Mouse (Mus musculus): ENCODE results near the gene Rpap1. TPM values are rescaled to one million over a fixed set of nuclear protein-coding genes. Genes with fewer than 3 reads are reported as not detected.

The Rpap1 gene
- 10 to 100 TPM; 14.6 to 14.9 TPM for total RNA-seq (2021)
- long read RNA-seq, experiment 1, partial matches to known transcripts = 5 of 9 reads
- long read RNA-seq, experiment 1, other reads (novel, unspliced or antisense) = 4 of 9 reads
- long read RNA-seq, experiment 2, full-length matches to known transcripts = 1 of 6 reads
- long read RNA-seq, experiment 2, partial matches to known transcripts = 5 of 6 reads
- long read RNA-seq, experiment 2, other reads (novel, unspliced or antisense) = 0 of 6 reads

DNA sequence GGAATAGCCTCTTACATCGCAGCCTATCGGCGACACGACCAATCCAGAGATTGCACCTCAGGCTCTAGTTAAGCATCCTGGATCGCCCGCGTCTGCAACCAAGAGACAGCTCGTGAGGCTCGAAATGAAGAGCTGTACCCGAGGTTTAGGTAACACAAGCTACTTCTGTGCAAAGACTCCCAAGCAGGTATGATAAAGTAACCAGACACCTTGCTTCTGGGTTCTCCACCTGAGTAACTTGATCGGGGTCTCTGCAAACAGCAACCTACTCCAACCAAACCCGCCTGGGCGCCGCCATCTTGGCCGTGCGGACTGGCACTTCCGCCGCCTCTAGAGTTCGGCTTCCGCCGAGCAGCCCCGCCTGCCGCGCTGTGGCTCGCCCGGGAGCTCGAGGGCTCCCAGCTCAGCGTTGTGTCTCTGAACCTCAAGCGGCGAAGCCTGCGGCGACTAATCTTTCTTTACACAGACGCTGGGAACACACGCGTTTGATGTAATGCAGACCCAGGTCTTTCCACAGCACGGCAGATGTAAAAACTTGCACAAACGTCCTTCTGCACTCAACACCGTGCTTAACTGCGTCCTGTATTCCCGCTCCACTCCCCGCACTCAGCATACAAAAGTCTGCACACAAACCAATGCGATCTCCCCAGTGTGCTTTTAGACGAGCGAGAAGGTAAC is at the start of gene Rpap1:
TSS of gene Rpap1 (minus strand) at position 332 of the 678 bp plus-strand sequence.
- peak; percentile 83 to 88 for DNase-seq

DNA sequence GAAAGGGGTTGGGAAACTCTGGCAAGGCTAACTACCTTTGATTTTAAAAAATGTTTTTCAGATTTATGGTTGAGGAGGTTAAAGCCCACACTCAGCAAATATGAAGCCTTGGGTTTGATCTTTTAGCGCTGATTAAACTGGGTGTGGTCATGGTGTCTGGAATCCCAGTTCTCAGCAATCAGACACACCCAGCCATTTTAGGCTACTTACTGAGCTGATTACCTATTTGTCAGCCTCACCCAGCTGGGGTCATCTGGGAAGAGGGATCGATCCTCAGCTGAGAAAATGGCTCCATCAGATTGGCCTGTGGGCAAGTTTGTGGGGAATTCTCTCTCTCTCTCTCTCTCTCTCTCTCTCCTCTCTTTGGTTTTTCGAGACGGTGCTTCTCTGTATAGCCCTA is 46.9 kb upstream of the Rpap1 start:
- no peak for DNase-seq

DNA sequence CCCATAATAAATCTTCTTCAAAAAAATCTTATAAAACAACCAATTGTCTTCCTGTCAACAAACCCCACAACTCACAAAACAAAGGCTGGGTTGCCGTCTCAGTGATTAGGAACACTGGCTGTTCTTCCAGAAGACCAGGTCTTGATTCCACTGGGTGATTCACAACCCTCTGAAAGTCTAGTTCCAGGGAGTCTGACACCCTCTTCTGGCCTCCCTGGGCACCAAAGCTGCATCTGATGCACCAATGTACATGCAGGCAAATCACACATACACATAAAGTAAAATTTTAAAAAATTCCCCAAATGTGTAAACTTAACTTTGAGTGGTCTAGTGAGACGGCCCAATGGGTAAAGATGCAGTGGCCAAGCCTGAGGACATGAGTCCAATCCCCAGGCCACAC is 43.2 kb upstream of the Rpap1 start:
- DNase-seq = no peak

DNA sequence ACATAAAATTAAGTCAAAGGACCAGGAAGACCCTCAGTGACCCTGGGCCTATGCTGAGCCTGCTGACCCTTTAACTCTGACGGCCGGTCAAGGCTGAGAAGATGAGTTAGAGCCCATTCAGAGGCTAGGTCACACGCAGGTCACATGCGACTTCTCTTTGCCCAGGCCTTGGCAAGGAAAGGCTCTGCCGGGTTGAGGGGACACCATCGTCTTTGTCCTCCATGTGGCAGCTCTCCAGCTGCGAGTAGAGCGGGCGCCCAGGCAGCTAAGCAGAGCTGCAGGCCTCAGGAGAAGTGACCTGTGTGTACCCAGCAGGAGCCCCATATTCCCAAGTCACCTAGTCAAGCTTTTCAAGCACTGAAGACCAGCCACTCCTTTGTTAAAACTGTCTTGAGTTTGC is 33.8 kb upstream of the Rpap1 start:
- peak in 1 of 2 experiments; percentile 20 for DNase-seq

DNA sequence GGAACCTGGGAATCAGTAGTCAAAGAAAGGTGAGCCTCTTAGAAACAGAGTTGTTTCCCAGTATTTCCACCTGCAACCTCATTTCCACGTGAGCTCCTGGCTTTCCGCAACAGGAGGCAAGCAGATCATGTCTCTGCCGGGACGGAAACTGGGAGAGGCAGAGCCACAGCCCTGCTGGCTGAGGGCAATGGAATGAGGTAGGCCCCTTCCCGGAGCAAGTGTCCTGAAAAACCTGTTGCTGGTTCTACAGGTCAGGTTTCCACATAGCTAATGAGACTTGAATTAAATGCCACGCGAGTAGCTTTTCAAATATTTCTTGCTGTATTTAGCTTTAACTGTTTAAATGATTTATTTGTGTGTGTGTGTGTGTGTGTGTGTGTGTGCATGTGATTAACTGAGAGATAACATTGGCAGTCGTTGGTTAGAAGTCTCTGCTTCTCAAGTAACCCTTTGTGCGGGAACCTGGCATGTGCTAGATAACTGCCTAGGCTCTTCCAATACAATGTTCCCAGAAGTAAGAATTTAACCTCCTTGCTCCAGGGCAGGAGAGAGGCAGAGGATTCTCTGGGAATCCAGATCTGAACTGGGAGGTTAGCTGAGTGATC is 31.4 kb upstream of the Rpap1 start:
- no peak for DNase-seq

DNA sequence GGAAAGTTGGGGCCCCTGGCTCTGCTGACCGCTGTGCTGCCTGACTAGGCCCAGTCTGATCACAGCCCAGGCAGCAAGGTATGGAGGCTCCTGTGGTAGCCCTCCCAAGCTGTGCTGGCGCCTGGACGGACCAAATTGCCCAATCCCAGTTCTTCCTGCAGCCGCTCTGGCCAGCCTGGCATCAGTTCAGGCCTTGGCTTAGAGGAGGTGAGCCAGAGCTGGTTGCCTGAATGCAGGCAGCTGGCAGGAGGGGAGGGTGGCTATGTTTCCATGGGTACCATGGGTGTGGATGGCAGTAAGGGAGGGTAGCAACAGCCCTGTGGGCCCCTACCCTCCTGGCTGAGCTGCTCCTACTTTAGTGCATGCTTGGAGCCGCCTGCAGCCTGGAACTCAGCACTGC is 29.7 kb upstream of the Rpap1 start:
- DNase-seq = no peak

DNA sequence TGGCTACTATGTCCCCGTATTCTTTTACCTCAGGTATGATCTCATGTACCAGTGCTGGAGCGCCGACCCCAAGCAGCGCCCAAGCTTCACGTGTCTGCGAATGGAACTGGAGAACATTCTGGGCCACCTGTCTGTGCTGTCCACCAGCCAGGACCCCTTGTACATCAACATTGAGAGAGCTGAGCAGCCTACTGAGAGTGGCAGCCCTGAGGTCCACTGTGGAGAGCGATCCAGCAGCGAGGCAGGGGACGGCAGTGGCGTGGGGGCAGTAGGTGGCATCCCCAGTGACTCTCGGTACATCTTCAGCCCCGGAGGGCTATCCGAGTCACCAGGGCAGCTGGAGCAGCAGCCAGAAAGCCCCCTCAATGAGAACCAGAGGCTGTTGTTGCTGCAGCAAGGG is 29.3 kb upstream of the Rpap1 start:
- DNase-seq = no peak

DNA sequence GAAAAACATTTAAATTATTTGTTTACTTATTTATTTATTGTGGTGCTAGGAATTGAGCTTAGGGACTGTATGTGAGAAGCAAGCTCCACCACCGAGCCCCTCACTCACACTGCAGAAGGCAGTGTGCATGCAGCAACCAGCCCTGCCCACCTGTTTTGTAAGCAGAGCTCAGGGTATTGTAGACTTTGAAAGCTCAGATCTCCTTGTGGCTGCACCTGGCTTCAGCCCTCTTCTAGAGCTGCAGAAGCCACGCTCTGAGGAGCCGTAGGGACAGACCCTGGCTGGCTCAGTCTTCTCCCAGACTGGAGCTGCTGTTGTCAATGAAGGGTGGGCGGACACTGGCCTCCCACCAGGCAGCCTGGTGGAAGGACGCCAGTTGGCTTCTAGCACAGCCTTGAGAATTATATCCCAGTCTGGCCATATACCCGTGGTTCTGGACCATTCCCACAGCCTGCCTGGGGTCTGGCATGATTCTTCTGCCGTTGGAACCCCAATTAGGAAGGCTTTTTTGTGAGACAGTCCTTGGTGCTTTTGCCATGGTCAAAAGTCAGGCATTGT is 27.1 kb upstream of the Rpap1 start:
- DNase-seq = peak in 1 of 2 experiments; percentile 23

DNA sequence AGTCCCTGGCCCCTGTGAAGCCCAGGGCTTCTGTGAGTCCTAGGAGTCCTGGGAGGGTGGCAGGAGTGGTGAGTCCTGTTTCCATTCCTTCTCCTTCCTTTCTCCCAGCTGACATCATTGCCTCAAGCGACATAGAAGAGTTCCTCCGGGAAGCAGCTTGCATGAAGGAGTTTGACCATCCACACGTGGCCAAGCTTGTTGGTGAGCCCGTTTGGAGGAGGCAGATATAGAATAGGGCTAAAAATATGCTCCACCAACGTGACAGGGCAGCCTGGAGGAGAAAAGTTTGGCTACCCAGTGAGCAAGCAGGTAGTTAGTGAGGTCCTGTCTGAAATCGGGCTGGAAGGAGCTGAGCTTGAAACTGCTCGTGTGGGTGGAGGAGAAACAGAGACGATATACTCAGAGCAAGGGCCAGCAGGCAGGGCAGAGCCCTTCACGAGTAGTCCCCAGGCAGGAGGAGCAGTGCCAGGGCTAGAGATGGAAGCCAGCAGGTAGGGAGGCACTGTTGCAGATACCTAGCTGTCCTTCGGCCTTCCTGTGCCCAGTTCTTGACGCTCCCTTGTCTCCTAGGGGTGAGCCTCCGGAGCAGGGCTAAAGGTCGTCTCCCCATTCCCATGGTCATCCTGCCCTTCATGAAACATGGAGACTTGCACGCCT is 24.3 kb upstream of the Rpap1 start:
- peak; percentile 18 to 20 for DNase-seq

DNA sequence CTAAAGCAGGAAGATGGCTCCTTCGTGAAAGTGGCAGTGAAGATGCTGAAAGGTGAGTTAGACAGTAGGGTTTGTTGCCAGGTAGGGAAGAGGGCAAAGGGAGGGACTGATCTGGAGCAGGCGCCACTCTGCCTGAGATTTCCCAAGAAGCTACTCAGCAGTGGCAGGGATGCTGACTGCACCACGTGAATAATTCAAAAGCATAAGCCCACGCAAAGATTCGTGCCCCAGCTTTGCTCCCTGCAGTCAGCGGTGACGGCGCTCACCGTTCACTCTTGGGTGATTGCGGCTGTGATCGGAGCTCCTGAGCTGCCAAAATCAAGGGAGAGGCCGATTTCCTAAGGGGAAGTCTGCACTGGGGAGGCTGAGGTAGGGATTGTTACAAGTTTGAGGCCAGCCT is 23.6 kb upstream of the Rpap1 start:
- DNase-seq = no peak

DNA sequence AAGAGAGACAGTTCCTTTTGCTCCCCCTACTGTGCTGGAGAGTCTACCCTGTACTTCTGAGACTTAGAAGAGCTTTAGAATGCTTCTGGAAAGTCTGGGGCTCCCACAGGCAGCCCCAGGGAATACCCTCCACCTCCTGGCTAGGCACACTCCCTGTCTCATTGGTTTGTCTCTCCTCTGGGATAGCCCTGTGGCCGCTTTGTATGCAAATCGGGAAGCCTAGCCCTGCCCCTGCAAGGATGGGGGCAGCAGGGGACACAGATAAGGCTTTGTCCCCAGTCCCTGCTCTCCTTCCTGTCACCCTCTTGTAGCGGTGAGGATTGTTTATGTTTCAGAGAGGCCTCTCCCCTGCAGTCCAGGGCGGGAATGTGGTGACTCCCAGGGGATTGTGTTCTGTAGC is 21.5 kb upstream of the Rpap1 start:
- DNase-seq = no peak

DNA sequence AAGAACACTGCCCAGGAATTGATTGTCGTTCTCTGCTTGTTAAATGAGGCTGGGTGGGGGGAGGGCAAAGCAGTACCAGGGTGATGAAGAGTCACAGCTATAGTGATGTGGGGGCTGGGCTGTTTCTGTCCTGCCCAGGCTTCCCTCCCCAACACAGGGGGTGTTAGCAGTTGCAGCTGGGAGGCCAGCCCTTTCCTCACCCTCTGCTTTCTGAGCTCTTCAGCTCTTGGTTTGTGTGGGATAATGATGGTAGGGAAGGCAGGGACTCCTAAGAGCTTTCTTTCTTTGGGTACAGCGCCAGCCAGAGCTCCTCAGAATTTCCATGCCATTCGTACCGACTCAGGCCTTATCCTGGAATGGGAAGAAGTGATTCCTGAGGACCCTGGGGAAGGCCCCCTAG is 21.1 kb upstream of the Rpap1 start:
- no peak for DNase-seq

DNA sequence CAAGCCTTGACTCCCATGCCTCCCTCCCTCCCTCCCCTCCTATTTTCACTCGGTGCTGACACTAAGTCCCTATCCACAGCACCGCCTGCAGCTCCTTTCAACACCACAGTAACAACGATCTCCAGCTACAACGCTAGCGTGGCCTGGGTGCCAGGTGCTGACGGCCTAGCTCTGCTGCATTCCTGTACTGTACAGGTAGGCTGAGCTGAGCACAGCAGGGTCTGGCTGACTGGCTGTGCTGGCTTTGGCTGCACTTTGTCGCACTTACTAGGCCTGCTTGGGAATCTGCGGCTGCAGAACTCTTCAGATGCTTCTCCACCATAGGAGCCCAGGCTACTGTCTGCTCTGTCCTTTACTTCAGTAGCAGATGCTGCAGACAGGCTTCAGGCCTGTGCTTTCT is 18.2 kb upstream of the Rpap1 start:
- DNase-seq = no peak

DNA sequence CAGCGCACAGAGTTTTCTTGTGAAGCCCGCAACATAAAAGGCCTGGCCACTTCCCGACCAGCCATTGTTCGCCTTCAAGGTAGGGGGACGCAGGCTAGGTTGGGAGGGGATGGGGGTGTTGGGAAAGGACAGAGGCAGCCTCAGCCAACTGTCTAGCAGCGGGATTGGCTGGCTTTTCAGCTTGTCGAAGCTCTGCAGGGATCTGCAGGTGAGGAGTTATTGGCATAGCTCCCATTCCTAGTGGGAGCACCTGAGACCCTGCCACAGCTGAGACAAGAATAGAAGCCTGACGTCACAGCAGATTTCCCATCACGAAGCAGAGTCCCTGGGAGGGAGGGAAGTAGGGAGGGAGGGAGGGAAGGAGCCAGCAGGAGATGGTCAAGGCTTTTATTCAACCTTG is 17.4 kb upstream of the Rpap1 start:
- no peak for DNase-seq

DNA sequence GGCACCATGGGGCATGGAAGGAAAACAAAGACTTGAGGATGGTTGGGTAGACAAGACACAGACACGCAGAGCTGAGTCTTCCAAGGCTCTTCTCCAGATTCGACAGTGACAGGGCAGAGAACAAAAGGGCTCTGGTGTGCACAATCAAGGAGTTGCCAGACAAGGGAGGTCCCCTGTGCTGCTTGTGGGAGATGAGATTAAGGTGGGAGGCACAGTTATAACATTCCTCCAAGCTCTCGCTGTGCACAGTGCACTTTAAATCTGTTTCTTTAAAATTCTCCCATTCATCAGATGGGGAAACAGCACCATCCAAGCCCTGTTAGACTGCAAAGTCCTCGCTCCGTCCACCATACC is 16.9 kb upstream of the Rpap1 start:
- no peak for DNase-seq

DNA sequence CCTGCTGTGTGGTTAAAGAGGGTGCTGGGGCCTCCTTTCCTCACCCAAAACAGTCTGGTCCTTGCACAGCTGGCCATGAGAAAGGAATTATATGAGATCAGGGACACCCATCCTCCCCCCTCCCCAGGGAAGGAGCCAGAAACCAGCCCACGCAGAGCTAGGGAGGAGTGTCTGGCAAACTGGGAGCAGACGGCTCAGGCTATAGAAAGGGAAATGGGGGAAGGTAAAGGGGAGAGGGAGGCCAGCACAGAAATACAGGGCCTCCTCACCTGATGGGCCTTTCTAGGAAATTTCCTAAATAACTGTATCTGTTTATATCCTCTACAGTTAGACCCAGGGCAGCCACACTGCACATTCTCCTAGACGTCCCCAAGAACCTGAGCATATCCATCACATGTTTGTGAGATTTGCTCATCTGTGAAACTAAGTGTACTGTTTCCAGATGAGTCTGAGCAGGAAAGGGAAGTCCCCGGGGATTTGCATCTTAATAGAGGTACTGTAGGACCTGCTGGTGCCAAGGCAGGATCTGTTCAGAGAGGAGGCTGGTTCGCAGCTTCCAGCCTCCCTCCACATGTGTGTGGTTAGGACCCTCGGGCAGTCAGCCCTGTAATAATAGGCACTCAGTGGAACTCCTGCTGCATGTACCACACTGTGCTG is 16.4 kb upstream of the Rpap1 start:
- no peak for DNase-seq

DNA sequence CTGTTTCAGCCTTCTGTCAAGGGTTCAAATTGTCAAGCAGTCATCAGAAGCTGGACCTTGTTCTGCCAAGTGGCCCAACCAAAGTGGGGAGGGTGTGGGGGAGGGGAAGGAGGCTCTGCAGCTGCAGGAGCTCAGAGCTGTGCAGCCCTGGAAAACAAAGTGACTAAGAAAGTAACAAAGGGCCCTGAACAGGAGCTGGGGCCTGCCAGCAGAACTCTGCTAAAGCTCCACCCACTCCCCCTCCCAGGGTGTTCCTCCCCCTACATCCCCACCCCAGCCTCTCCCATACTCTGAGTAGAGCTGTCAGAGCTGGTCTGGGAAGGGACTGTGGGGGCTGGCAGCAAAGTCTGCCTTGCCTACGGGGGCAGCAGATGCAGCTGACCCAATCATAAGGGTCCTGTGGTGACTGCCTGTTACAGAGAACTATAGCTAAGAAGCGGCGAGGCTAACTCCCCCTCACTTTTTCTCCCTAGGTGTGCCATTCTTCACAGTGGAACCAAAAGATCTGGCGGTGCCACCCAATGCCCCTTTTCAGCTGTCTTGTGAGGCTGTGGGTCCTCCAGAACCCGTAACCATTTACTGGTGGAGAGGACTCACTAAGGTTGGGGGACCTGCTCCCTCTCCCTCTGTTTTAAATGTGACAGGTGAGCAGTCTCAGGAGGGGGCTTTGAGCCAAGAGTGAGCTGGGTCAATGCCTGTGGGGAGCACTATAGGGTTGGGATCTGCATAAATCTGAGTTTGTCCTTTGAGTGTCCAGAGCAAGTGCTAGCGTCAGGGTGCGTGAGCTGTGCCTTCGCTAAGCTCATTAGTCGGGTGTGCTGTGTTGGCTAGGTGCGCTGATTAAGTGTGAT is 15.7 kb upstream of the Rpap1 start:
- no peak for DNase-seq

DNA sequence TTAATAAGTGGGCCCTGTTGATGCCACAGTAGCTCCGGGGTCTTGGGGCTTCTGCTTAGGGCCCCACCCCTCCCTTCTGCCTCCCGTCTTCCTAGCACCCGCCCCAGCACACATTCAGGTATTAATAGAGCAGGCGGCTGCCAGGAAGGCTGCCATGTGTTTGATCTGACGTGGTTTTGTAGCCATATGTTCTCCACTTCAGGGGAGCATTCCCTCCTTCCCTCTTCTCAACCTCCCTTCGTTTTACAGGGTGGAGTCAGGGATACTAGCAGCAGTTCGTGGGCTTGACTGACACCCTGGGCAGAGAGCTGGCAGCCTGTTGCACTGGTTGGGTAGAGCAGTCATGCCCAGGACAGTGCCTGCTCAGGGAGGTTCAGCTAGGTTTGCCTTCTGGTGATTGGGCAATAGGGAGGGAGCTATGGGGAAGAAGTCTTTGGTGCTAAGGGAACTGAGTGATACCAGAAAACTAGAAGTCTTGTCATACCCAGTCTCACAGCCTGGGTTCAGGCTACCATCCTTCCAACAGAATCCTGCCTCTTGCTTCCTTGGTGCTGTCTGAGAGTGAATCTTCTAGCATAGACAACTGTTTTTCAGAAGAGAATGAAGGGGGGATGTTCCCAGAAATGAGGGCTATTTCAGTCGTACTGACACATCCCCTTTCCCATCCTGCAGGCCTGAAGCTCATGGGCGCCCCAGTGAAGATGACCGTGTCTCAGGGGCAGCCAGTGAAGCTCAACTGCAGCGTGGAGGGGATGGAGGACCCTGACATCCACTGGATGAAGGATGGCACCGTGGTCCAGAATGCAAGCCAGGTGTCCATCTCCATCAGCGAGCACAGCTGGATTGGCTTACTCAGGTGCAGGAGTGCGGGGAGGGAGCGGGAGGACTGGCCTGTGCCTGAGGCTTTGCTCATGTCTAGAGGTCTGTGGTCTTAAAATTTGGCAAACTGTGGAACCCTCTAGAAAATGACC is 13.8 kb upstream of the Rpap1 start:
- no peak for DNase-seq

DNA sequence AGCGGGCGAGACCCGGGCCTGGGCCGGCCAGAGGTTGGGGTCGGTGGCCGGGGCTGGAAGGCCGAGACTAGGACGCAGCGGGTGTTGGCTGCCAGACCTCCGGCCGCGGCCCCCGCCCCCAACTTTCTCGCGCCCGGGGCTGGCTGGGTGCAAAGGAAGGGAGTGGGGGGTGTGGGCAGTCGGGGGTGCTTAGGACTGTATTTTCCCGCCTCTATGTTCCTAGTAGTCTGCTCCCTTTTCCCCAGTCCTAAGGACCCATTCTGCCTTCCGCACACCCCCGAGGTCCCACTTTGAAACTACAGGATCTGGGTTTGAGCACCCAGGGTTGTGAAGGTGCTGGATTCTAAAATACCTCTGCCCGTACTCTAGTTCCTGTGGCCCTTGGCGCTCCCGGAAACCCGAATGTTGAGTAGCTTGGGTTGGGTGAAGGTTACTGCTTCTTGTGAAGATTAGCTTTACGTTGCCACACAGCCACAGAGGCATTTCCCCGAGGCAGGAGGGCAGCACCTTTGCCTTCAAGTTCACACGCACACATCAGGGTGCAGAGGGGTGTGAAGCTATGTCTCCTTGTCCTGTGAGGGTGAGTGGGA is 12.7 kb upstream of the Rpap1 start:
- peak in 1 of 2 experiments; percentile 48 for DNase-seq

Measured in heart, adult 18-20 months (tissue).